Mouse (Mus musculus): Measurements from ENCODE around the gene Atp5mpl. TPM values are rescaled to one million over a fixed set of nuclear protein-coding genes. Genes with fewer than 3 reads are reported as not detected.
"Not testable (repeated sequence)": the region's sequence is repeated elsewhere in the genome, so short reads cannot be mapped to it uniquely, and the experiment has no call there.

Atp5mpl gene
- polyA plus RNA-seq, 1 experiment: 645 TPM

GRCm38 (mm10) chr12:111945115-111945514 is 21.7 kb downstream of the Atp5mpl start:
- Histone ChIP-seq H3K27me3 (ENCODE audit: control insufficient read depth, insufficient read depth, insufficient read length) (no peaks in the 10 kb centered on the region), H3ac (ENCODE audit: control insufficient read depth, insufficient read length) (no peak overlapping the region), H3K4me2 (ENCODE audit: low read depth) (no peak overlapping the region), H3K36me3 (ENCODE audit: control insufficient read depth, insufficient read depth) (no peaks in the 10 kb centered on the region), H3K4me3 (no peak overlapping the region), H3K79me2 (ENCODE audit: control insufficient read depth, insufficient read depth) (no peaks in the 10 kb centered on the region)
- TF ChIP-seq MYOD1 (IDR thresholded peaks at IDR 0.05; ENCODE audit: control insufficient read depth in 1 of 3, insufficient read length in 2 of 3, low read depth in 2 of 3): peak in 1 of 3 experiments; percentile 25
- no peak for TF ChIP-seq SRF (IDR thresholded peaks at IDR 0.05; ENCODE audit: control insufficient read depth, insufficient read length, low read depth)
- no peak for TF ChIP-seq TCF3 (IDR thresholded peaks at IDR 0.05; ENCODE audit: insufficient read length, low read depth)
- no peak for TF ChIP-seq POLR2AphosphoS2 (IDR thresholded peaks at IDR 0.05; ENCODE audit: insufficient read length, low read depth)
- peak in 1 of 3 experiments; percentile 44 for TF ChIP-seq MYOG (IDR thresholded peaks at IDR 0.05; ENCODE audit: control insufficient read depth in 1 of 3, insufficient read depth in 1 of 3, insufficient read length in 2 of 3, low read depth in 2 of 3)

GRCm38 (mm10) chr12:111944065-111944987 is 22.5 kb downstream of the Atp5mpl start:
- not testable (repeated sequence) for H3K4me3 ChIP-seq
- peak overlapping the region; percentile 22 for H3K4me2 ChIP-seq (ENCODE audit: low read depth)

DNA sequence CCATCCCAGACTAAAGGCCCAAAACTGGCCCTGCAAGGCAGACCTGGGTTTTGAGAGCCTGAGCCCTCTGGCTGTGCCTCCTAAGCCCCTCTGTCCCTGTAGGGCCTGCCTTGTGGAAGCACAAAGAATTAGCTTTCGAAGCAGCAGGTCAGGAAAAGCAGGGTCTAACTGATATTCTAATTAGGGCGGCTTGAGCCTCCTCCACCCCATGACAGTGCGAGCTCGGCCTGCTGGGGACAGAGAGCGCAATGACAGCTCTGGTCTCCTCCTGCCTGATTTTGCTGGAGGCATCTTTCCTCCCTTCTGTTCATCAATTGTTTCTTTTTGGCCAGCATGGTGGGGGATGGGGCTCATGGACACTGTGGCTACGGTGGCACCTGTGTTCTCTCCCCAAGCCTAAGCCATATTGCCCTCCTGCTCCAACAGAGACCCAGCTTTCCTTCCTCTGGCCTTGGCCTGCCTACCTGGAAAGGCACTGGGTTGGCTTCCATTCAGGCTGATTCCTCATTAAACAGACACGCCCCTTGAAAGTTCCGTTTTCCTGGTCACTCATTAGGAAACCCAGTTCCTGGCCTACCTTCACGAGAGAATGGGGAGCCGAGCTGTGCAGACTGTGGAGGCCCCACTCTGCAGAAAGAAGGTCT is 23.2 kb downstream of the Atp5mpl start:
- H3K27me3 ChIP-seq (ENCODE audit: control insufficient read depth, insufficient read depth, insufficient read length): no peaks in the 10 kb centered on the region
- no peak overlapping the region for H3ac ChIP-seq (ENCODE audit: control insufficient read depth, insufficient read length)
- no peaks in the 10 kb centered on the region for H3K36me3 ChIP-seq (ENCODE audit: control insufficient read depth, insufficient read depth)
- no peak overlapping the region for H3K4me3 ChIP-seq
- no peak for TF ChIP-seq CEBPB (IDR thresholded peaks at IDR 0.05; ENCODE audit: insufficient read depth, poor library complexity, severe bottlenecking)
- TF ChIP-seq SRF (IDR thresholded peaks at IDR 0.05; ENCODE audit: control insufficient read depth, insufficient read length, low read depth): no peak
- no peak for TF ChIP-seq MAX (IDR thresholded peaks at IDR 0.05; ENCODE audit: low read depth)
- no peak for TF ChIP-seq POLR2A (IDR thresholded peaks at IDR 0.05; ENCODE audit: insufficient read length, low read depth)
- TF ChIP-seq MYOD1 (IDR thresholded peaks at IDR 0.05; ENCODE audit: control insufficient read depth in 1 of 3, insufficient read length in 2 of 3, low read depth in 2 of 3): no peak
- TF ChIP-seq E2F4 (IDR thresholded peaks at IDR 0.05; ENCODE audit: insufficient read depth): no peak
- H3K4me2 ChIP-seq (ENCODE audit: low read depth): peak overlapping the region; percentile 22
- no peaks in the 10 kb centered on the region for H3K79me2 ChIP-seq (ENCODE audit: control insufficient read depth, insufficient read depth)

More at GRCm38 (mm10) chr12:111944065-111944987, 22.5 kb downstream of the Atp5mpl start:
- H3K27me3 ChIP-seq (ENCODE audit: control insufficient read depth, insufficient read depth, insufficient read length); H3K36me3 ChIP-seq (ENCODE audit: control insufficient read depth, insufficient read depth); H3K79me2 ChIP-seq (ENCODE audit: control insufficient read depth, insufficient read depth); H3ac ChIP-seq (ENCODE audit: control insufficient read depth, insufficient read length): not testable (repeated sequence)

- H3K27me3 ChIP-seq (ENCODE audit: control insufficient read depth, insufficient read depth, insufficient read length): no peaks in the 10 kb centered on the region
- no peaks in the 10 kb centered on the region for H3K79me2 ChIP-seq (ENCODE audit: control insufficient read depth, insufficient read depth)
- no peaks in the 10 kb centered on the region for H3K36me3 ChIP-seq (ENCODE audit: control insufficient read depth, insufficient read depth)
- peak overlapping the region; percentile 24 for H3K4me2 ChIP-seq (ENCODE audit: low read depth)
- TF ChIP-seq USF1 (IDR thresholded peaks at IDR 0.05; ENCODE audit: low read depth): no peak
- no peak for TF ChIP-seq E2F4 (IDR thresholded peaks at IDR 0.05; ENCODE audit: insufficient read depth)
- TF ChIP-seq CEBPB (IDR thresholded peaks at IDR 0.05; ENCODE audit: insufficient read depth, poor library complexity, severe bottlenecking): no peak
- TF ChIP-seq SRF (IDR thresholded peaks at IDR 0.05; ENCODE audit: control insufficient read depth, insufficient read length, low read depth): no peak
- no peak for TF ChIP-seq MYOD1 (IDR thresholded peaks at IDR 0.05; ENCODE audit: control insufficient read depth in 1 of 3, insufficient read length in 2 of 3, low read depth in 2 of 3)
- no peak for TF ChIP-seq TCF3 (IDR thresholded peaks at IDR 0.05; ENCODE audit: insufficient read length, low read depth)
- no peak for TF ChIP-seq TCF12 (IDR thresholded peaks at IDR 0.05; ENCODE audit: insufficient read depth, poor library complexity, severe bottlenecking)
- no peak for TF ChIP-seq MAX (IDR thresholded peaks at IDR 0.05; ENCODE audit: low read depth)
- no peak overlapping the region for H3K4me3 ChIP-seq
- no peak overlapping the region for H3ac ChIP-seq (ENCODE audit: control insufficient read depth, insufficient read length)
Observed at GRCm38 (mm10) chr12:111938623-111939177, 28.1 kb downstream of the Atp5mpl start.

GRCm38 (mm10) chr12:111936706-111937550 is 29.8 kb downstream of the Atp5mpl start:
- H3K4me2 ChIP-seq (ENCODE audit: low read depth): no peak overlapping the region

More at GRCm38 (mm10) chr12:111936706-111937550, 29.8 kb downstream of the Atp5mpl start:
- Histone ChIP-seq H3K36me3 (ENCODE audit: control insufficient read depth, insufficient read depth) (no peaks in the 10 kb centered on the region), H3K79me2 (ENCODE audit: control insufficient read depth, insufficient read depth) (no peaks in the 10 kb centered on the region), H3K4me3 (no peak overlapping the region), H3ac (ENCODE audit: control insufficient read depth, insufficient read length) (no peak overlapping the region), H3K27me3 (ENCODE audit: control insufficient read depth, insufficient read depth, insufficient read length) (no peaks in the 10 kb centered on the region)
- TF ChIP-seq MYOG (IDR thresholded peaks at IDR 0.05; ENCODE audit: control insufficient read depth in 1 of 3, insufficient read depth in 1 of 3, insufficient read length in 2 of 3, low read depth in 2 of 3): no peak
- TF ChIP-seq TCF12 (IDR thresholded peaks at IDR 0.05; ENCODE audit: insufficient read depth, poor library complexity, severe bottlenecking): no peak
- TF ChIP-seq MAX (IDR thresholded peaks at IDR 0.05; ENCODE audit: low read depth): no peak
- TF ChIP-seq REST (IDR thresholded peaks at IDR 0.05; ENCODE audit: insufficient read depth, insufficient read length): no peak
- no peak for TF ChIP-seq SRF (IDR thresholded peaks at IDR 0.05; ENCODE audit: control insufficient read depth, insufficient read length, low read depth)
- TF ChIP-seq USF1 (IDR thresholded peaks at IDR 0.05; ENCODE audit: low read depth): no peak
- no peak for TF ChIP-seq POLR2AphosphoS2 (IDR thresholded peaks at IDR 0.05; ENCODE audit: insufficient read length, low read depth)
- no peak for TF ChIP-seq POLR2A (IDR thresholded peaks at IDR 0.05; ENCODE audit: insufficient read length, low read depth)
- no peak for TF ChIP-seq TCF3 (IDR thresholded peaks at IDR 0.05; ENCODE audit: insufficient read length, low read depth)
- no peak for TF ChIP-seq E2F4 (IDR thresholded peaks at IDR 0.05; ENCODE audit: insufficient read depth)
- TF ChIP-seq MYOD1 (IDR thresholded peaks at IDR 0.05; ENCODE audit: control insufficient read depth in 1 of 3, insufficient read length in 2 of 3, low read depth in 2 of 3): no peak
- TF ChIP-seq CEBPB (IDR thresholded peaks at IDR 0.05; ENCODE audit: insufficient read depth, poor library complexity, severe bottlenecking): no peak
